Mouse (Mus musculus) lung, adult 2 months (tissue): ENCODE measurements at regions not wholly inside any gene's neighbourhood (a gene's known extent, or its start where the extent isn't known, plus 50 kb on each side); places are given as distances from the start of the nearest gene placed in this dataset.

Experiments used
- CTCF ChIP-seq: fragments of 200-500 bp; IDR thresholded peaks from 2 replicates; pipeline ENCODE4 v1.5.1; 2011; ENCODE audit warnings: mild to moderate bottlenecking, low read length, control low read depth; ENCODE audit not compliant: insufficient read depth
- POLR2A ChIP-seq: fragments of 200-500 bp; IDR thresholded peaks from 2 replicates; pipeline ENCODE4 v1.6.1; 2011; ENCODE audit warnings: low read depth, mild to moderate bottlenecking, control low read depth, low read length, borderline replicate concordance; ENCODE audit errors: extremely low read depth

DNA sequence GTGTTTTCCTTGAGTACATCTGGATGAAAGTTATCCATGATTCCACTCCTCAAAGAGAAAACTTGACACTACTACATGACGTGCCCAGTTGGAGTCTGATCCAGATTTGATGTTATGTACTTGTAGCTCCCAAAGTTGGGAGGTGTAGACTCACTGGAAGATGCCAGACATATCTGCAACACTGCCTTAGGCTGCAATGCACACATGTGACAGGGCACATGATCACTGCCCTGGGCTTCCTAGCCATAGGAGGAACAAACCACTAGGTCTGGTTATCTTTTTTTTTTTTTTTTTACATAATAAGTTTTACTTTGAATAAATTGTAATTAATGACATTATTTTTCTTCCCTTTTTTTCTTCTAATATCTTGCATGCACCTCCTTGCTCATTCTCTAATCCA, 185.4 kb downstream of the Fam43a start:
- TF ChIP-seq CTCF (no peak), POLR2A (no peak)
